Mouse (Mus musculus): ENCODE results near the gene Prpf38b. TPM values are rescaled to one million over a fixed set of nuclear protein-coding genes. Genes with fewer than 3 reads are reported as not detected.

Gene Prpf38b
- total and polyA plus RNA-seq, 3 experiments, result 42.6 to 177 (median 42.9) TPM

- no peak overlapping the region for H3K9ac ChIP-seq (ENCODE audit: insufficient read depth, low read depth)
- in situ Hi-C loops (cut with MboI; ENCODE audit: low pct_ligation_motif_present, low pct_unique_long_range_greater_than_20kb, low sequenced_read_pairs), result no loop called here
- H3K4me3 ChIP-seq (replicated peaks in 1 of 3; ENCODE audit: low read depth in 2 of 3, low read length in 2 of 3, poor library complexity in 1 of 3), result no peak overlapping the region
Observed at GRCm38 (mm10) chr3:108938691-108939090, 27.2 kb upstream of the Prpf38b start.

GRCm38 (mm10) chr3:108933557-108933956, 22.0 kb upstream of the Prpf38b start:
- H3K4me1 ChIP-seq (ENCODE audit: control insufficient read depth in 1 of 2, insufficient read depth in 2 of 2), result no peaks in the 10 kb centered on the region
- DNase-seq (ENCODE audit: extremely low read depth), result no peak
- H3K4me3 ChIP-seq (replicated peaks in 1 of 3; ENCODE audit: low read depth in 2 of 3, low read length in 2 of 3, poor library complexity in 1 of 3), result no peak overlapping the region
- H3K27ac ChIP-seq (ENCODE audit: insufficient read depth, low read depth), result no peak overlapping the region
- H3K27me3 ChIP-seq (replicated peaks), result no peaks in the 10 kb centered on the region
- H3K9ac ChIP-seq (ENCODE audit: insufficient read depth, low read depth), result no peak overlapping the region
- H3K4me2 ChIP-seq (ENCODE audit: insufficient read depth, low read depth, poor library complexity, severe bottlenecking), result no peak overlapping the region
- dilution Hi-C loops (cut with MboI; ENCODE audit: extremely low pct_ligation_motif_present, extremely low pct_unique_long_range_greater_than_20kb, low sequenced_read_pairs), result no loop called here
- no peaks in the 10 kb centered on the region for H3K79me2 ChIP-seq (replicated peaks; ENCODE audit: control insufficient read depth, extremely low read depth, insufficient read depth, poor library complexity, severe bottlenecking)
- no peaks in the 10 kb centered on the region for H3K36me3 ChIP-seq (replicated peaks in 1 of 2; ENCODE audit: control insufficient read depth in 1 of 2, insufficient read depth in 1 of 2, low read length in 1 of 2)
- TF ChIP-seq GABPA (IDR thresholded peaks at IDR 0.05; ENCODE audit: insufficient replicate concordance, low read depth, low read length) (no peak), CHD1 (IDR thresholded peaks at IDR 0.05; ENCODE audit: low read depth, low read length) (no peak), SIN3A (IDR thresholded peaks at IDR 0.05; ENCODE audit: low read length) (no peak), JUND (conservative IDR thresholded peaks at IDR 0.05; ENCODE audit: low read depth, low read length) (no peak), TBP (conservative IDR thresholded peaks at IDR 0.05; ENCODE audit: low read depth, low read length) (no peak), CTCF (conservative IDR thresholded peaks at IDR 0.05 in 1 of 2, IDR thresholded peaks at IDR 0.05 in 1 of 2; ENCODE audit: low read depth in 2 of 2, low read length in 2 of 2) (no peak), BHLHE40 (IDR thresholded peaks at IDR 0.05; ENCODE audit: low read depth, low read length) (no peak), UBTF (IDR thresholded peaks at IDR 0.05; ENCODE audit: low read depth, low read length) (no peak), KAT2A (IDR thresholded peaks at IDR 0.05; ENCODE audit: insufficient replicate concordance, low read length) (no peak), POLR2A (IDR thresholded peaks at IDR 0.05; ENCODE audit: low read depth, low read length) (no peak), MEF2A (IDR thresholded peaks at IDR 0.05; ENCODE audit: borderline replicate concordance, low read depth, low read length) (no peak), ETS1 (conservative IDR thresholded peaks at IDR 0.05; ENCODE audit: low read depth, low read length) (no peak), MAZ (IDR thresholded peaks at IDR 0.05; ENCODE audit: low read depth, low read length) (no peak), USF1 (IDR thresholded peaks at IDR 0.05; ENCODE audit: low read depth, low read length) (no peak), ZKSCAN1 (IDR thresholded peaks at IDR 0.05; ENCODE audit: borderline replicate concordance, low read depth, low read length) (no peak)
- in situ Hi-C loops (cut with MboI; ENCODE audit: low pct_ligation_motif_present, low pct_unique_long_range_greater_than_20kb, low sequenced_read_pairs), result no loop called here
- peaks cover 2% of the 10 kb centered on the region for H3K9me3 ChIP-seq (replicated peaks; ENCODE audit: low read length)

More at GRCm38 (mm10) chr3:108938691-108939090, 27.2 kb upstream of the Prpf38b start:
- H3K36me3 ChIP-seq (replicated peaks in 1 of 2; ENCODE audit: control insufficient read depth in 1 of 2, insufficient read depth in 1 of 2, low read length in 1 of 2), result no peaks in the 10 kb centered on the region
- TF ChIP-seq SIN3A (IDR thresholded peaks at IDR 0.05; ENCODE audit: low read length) (no peak), IRF4 (IDR thresholded peaks at IDR 0.05; ENCODE audit: low read depth, low read length) (no peak), ZC3H11A (IDR thresholded peaks at IDR 0.05; ENCODE audit: low read depth, low read length) (no peak), TCF12 (IDR thresholded peaks at IDR 0.05; ENCODE audit: low read depth, low read length) (no peak), MAX (IDR thresholded peaks at IDR 0.05; ENCODE audit: low read length) (no peak), UBTF (IDR thresholded peaks at IDR 0.05; ENCODE audit: low read depth, low read length) (no peak), TBP (conservative IDR thresholded peaks at IDR 0.05; ENCODE audit: low read depth, low read length) (no peak), KAT2A (IDR thresholded peaks at IDR 0.05; ENCODE audit: insufficient replicate concordance, low read length) (no peak), GABPA (IDR thresholded peaks at IDR 0.05; ENCODE audit: insufficient replicate concordance, low read depth, low read length) (no peak), ZKSCAN1 (IDR thresholded peaks at IDR 0.05; ENCODE audit: borderline replicate concordance, low read depth, low read length) (no peak), PAX5 (IDR thresholded peaks at IDR 0.05; ENCODE audit: low read length) (no peak), NRF1 (IDR thresholded peaks at IDR 0.05; ENCODE audit: low read depth, low read length) (no peak), ELF1 (IDR thresholded peaks at IDR 0.05; ENCODE audit: low read depth, low read length) (no peak)
- H3K4me2 ChIP-seq (ENCODE audit: insufficient read depth, low read depth, poor library complexity, severe bottlenecking), result no peak overlapping the region
- no peak for DNase-seq (ENCODE audit: extremely low read depth)
- H3K27ac ChIP-seq (ENCODE audit: insufficient read depth, low read depth), result no peak overlapping the region
- no peaks in the 10 kb centered on the region for H3K4me1 ChIP-seq (ENCODE audit: control insufficient read depth in 1 of 2, insufficient read depth in 2 of 2)
- dilution Hi-C loops (cut with MboI; ENCODE audit: extremely low pct_ligation_motif_present, extremely low pct_unique_long_range_greater_than_20kb, low sequenced_read_pairs), result no loop called here
- no peaks in the 10 kb centered on the region for H3K79me2 ChIP-seq (replicated peaks; ENCODE audit: control insufficient read depth, extremely low read depth, insufficient read depth, poor library complexity, severe bottlenecking)
- H3K27me3 ChIP-seq (replicated peaks), result no peaks in the 10 kb centered on the region
- peaks cover 9% of the 10 kb centered on the region for H3K9me3 ChIP-seq (replicated peaks; ENCODE audit: low read length)
